Mouse (Mus musculus): ENCODE results near the gene Ano1. TPM values are rescaled to one million over a fixed set of nuclear protein-coding genes. Genes with fewer than 3 reads are reported as not detected.

Gene Ano1
- total and polyA plus RNA-seq, 2 experiments from 2014 or later = 7.5 to 11.6 TPM

DNA sequence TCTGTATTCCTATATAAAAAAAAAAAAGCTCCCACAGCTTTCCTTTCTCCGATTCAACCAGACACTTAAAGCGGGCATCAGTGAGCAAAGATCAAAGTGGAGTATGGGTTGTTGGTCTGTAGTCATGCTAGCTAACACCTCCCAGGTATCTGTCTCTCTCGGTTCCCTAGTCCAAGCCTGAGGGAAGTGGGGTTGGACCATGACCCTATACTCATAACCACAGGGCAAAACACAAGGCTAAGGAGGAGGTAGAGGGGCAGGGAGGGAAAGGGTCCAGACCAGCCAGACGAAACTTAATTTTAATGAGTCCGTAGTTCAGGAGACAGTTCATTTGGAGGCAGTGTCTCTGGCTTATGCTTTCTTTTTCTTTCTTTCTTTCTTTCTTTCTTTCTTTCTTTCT is 179.5 kb downstream of the Ano1 start:
- WGBS = 81% methylated on average over 5 of the region's 5 CpGs
- Histone ChIP-seq H3K27ac (ENCODE audit: low read depth, low read length) (no peak overlapping the region), H3K36me3 (ENCODE audit: insufficient read depth, low read length) (no peaks in the 10 kb centered on the region), H3K4me2 (ENCODE audit: low read depth, low read length, poor library complexity, severe bottlenecking) (no peak overlapping the region), H3K9ac (replicated peaks; ENCODE audit: low read length, poor library complexity, severe bottlenecking) (no peak overlapping the region), H3K27me3 (ENCODE audit: insufficient read depth, low read length) (0 out of 2 replicates have a peak, but pooled peaks cover 3% of the 10 kb centered on the region), H3K9me3 (ENCODE audit: low read length) (no peaks in the 10 kb centered on the region), H3K4me3 (ENCODE audit: low read depth, low read length) (no peak overlapping the region), H3K4me1 (ENCODE audit: insufficient read depth, low read length) (no peaks in the 10 kb centered on the region)
- DNase-seq (ENCODE audit: low spot score) = no peak
- ATAC-seq (ENCODE audit: low FRiP score) = no peak
- no peak for TF ChIP-seq CTCF (IDR thresholded peaks at IDR 0.05)

- H3K27me3 ChIP-seq (ENCODE audit: insufficient read depth, low read length) = 0 out of 2 replicates have a peak, but pooled peaks cover 3% of the 10 kb centered on the region
- no peak overlapping the region for H3K9ac ChIP-seq (replicated peaks; ENCODE audit: low read length, poor library complexity, severe bottlenecking)
- no peak for ATAC-seq (ENCODE audit: low FRiP score)
- no peak for TF ChIP-seq CTCF (IDR thresholded peaks at IDR 0.05)
- H3K4me2 ChIP-seq (ENCODE audit: low read depth, low read length, poor library complexity, severe bottlenecking) = no peak overlapping the region
- H3K4me3 ChIP-seq (ENCODE audit: low read depth, low read length) = no peak overlapping the region
- H3K9me3 ChIP-seq (ENCODE audit: low read length) = no peaks in the 10 kb centered on the region
- H3K36me3 ChIP-seq (ENCODE audit: insufficient read depth, low read length) = no peaks in the 10 kb centered on the region
- H3K27ac ChIP-seq (ENCODE audit: low read depth, low read length) = no peak overlapping the region
- no peak for DNase-seq (ENCODE audit: low spot score)
- no peaks in the 10 kb centered on the region for H3K4me1 ChIP-seq (ENCODE audit: insufficient read depth, low read length)
Measured at GRCm38 (mm10) chr7:144571598-144571997, 180.2 kb downstream of the Ano1 start.

DNA sequence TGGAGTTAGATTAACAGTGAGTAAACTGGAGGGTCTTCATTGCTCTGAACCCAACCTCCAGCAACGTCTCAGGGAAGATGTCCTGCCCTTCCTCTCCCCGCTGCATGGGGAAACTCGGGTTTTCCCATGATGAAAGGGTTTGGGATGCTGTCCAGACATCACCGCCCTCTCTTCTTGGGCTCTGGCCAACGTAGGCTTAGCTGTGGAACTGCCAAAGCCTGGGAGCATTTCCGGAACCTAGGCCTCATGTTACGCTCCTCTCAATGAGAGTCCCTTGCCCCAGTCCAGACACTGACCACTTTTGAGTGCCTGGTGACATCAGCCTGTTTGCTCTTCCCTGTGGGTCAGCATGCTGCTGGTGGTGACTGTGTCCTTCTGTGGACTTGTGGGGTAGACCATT is 182.3 kb downstream of the Ano1 start:
- Histone ChIP-seq H3K4me1 (ENCODE audit: insufficient read depth, low read length) (no peaks in the 10 kb centered on the region), H3K27ac (ENCODE audit: low read depth, low read length) (no peak overlapping the region), H3K9me3 (ENCODE audit: low read length) (no peaks in the 10 kb centered on the region), H3K4me2 (ENCODE audit: low read depth, low read length, poor library complexity, severe bottlenecking) (no peak overlapping the region), H3K36me3 (ENCODE audit: insufficient read depth, low read length) (no peaks in the 10 kb centered on the region), H3K9ac (replicated peaks; ENCODE audit: low read length, poor library complexity, severe bottlenecking) (no peak overlapping the region), H3K27me3 (ENCODE audit: insufficient read depth, low read length) (0 out of 2 replicates have a peak, but pooled peaks cover 3% of the 10 kb centered on the region), H3K4me3 (ENCODE audit: low read depth, low read length) (no peak overlapping the region)
- ATAC-seq (ENCODE audit: low FRiP score) = no peak
- 55% methylated on average over 7 of the region's 7 CpGs for WGBS
- TF ChIP-seq CTCF (IDR thresholded peaks at IDR 0.05) = no peak
- DNase-seq (ENCODE audit: low spot score) = peak; percentile 46

GRCm38 (mm10) chr7:144568091-144568490 is 183.7 kb downstream of the Ano1 start:
- no peak for TF ChIP-seq CTCF (IDR thresholded peaks at IDR 0.05)
- no peak for DNase-seq (ENCODE audit: low spot score)
- ATAC-seq (ENCODE audit: low FRiP score) = no peak
- H3K27me3 ChIP-seq (ENCODE audit: insufficient read depth, low read length) = 0 out of 2 replicates have a peak, but pooled peaks cover 3% of the 10 kb centered on the region
- no peak overlapping the region for H3K4me2 ChIP-seq (ENCODE audit: low read depth, low read length, poor library complexity, severe bottlenecking)
- no peak overlapping the region for H3K9ac ChIP-seq (replicated peaks; ENCODE audit: low read length, poor library complexity, severe bottlenecking)
- H3K9me3 ChIP-seq (ENCODE audit: low read length) = no peaks in the 10 kb centered on the region
- H3K27ac ChIP-seq (ENCODE audit: low read depth, low read length) = no peak overlapping the region
- no peaks in the 10 kb centered on the region for H3K36me3 ChIP-seq (ENCODE audit: insufficient read depth, low read length)
- no peak overlapping the region for H3K4me3 ChIP-seq (ENCODE audit: low read depth, low read length)
- H3K4me1 ChIP-seq (ENCODE audit: insufficient read depth, low read length) = no peaks in the 10 kb centered on the region

- H3K9ac ChIP-seq (replicated peaks; ENCODE audit: low read length, poor library complexity, severe bottlenecking) = no peak overlapping the region
- no peaks in the 10 kb centered on the region for H3K4me1 ChIP-seq (ENCODE audit: insufficient read depth, low read length)
- WGBS = 81% methylated on average over 3 of the region's 3 CpGs
- no peaks in the 10 kb centered on the region for H3K36me3 ChIP-seq (ENCODE audit: insufficient read depth, low read length)
- H3K27me3 ChIP-seq (ENCODE audit: insufficient read depth, low read length) = 0 out of 2 replicates have a peak, but pooled peaks cover 3% of the 10 kb centered on the region
- H3K27ac ChIP-seq (ENCODE audit: low read depth, low read length) = no peak overlapping the region
- ATAC-seq (ENCODE audit: low FRiP score) = no peak
- TF ChIP-seq CTCF (IDR thresholded peaks at IDR 0.05) = no peak
- no peak overlapping the region for H3K4me3 ChIP-seq (ENCODE audit: low read depth, low read length)
- H3K4me2 ChIP-seq (ENCODE audit: low read depth, low read length, poor library complexity, severe bottlenecking) = no peak overlapping the region
- no peaks in the 10 kb centered on the region for H3K9me3 ChIP-seq (ENCODE audit: low read length)
- DNase-seq (ENCODE audit: low spot score) = no peak
Measured at GRCm38 (mm10) chr7:144566921-144567682, 184.7 kb downstream of the Ano1 start.

DNA sequence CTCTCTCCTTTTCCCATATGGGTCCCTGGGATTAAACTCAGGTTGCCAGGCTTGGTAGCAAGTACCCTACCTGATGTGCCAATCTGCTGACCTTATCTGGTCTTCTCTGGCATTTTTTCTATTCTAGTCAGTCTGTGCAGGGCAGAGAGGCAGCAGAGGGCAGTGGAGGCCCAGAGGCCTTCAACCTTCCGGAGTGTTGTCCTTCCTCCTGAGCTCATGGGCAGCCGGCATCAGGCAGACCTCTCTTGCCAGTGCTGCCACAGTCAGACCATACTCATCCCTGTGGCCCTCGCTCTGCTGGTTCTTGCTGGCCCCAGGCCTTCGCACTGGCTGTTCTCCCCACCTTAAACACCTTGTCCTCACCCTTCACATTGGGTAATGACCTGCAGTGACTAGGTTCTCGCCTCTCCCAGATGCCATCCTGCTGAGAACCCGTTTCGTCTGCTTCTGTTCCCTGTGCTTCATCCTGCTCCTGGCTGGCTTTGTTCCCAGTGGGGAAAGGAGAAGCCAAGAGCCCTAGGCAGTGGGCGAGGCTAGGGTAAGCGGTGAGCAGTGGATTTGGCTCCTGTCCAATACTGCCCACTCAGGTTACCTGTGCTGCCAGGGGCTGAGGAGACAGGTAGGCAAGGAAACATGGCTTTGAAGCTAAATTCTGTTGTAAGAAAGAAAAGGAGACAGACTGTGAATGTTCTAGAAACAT is 188.2 kb downstream of the Ano1 start:
- no peaks in the 10 kb centered on the region for H3K36me3 ChIP-seq (ENCODE audit: insufficient read depth, low read length)
- H3K9me3 ChIP-seq (ENCODE audit: low read length) = no peaks in the 10 kb centered on the region
- no peak overlapping the region for H3K9ac ChIP-seq (replicated peaks; ENCODE audit: low read length, poor library complexity, severe bottlenecking)
- 64% methylated on average over 9 of the region's 9 CpGs for WGBS
- no peak overlapping the region for H3K27ac ChIP-seq (ENCODE audit: low read depth, low read length)
- no peaks in the 10 kb centered on the region for H3K27me3 ChIP-seq (ENCODE audit: insufficient read depth, low read length)
- no peak for TF ChIP-seq CTCF (IDR thresholded peaks at IDR 0.05)
- H3K4me1 ChIP-seq (ENCODE audit: insufficient read depth, low read length) = no peaks in the 10 kb centered on the region
- H3K4me2 ChIP-seq (ENCODE audit: low read depth, low read length, poor library complexity, severe bottlenecking) = no peak overlapping the region
- ATAC-seq (ENCODE audit: low FRiP score) = no peak
- no peak for DNase-seq (ENCODE audit: low spot score)
- H3K4me3 ChIP-seq (ENCODE audit: low read depth, low read length) = no peak overlapping the region

Data from midbrain, postnatal 0 days (tissue).